Mouse (Mus musculus) brown adipose tissue, adult 24 weeks (tissue): ENCODE measurements at regions not wholly inside any gene's neighbourhood (a gene's known extent, or its start where the extent isn't known, plus 50 kb on each side); places are given as distances from the start of the nearest gene placed in this dataset.

Experiments used
- H3K27ac ChIP-seq: fragments of 200-500 bp; replicated peaks from 2 replicates; pipeline ENCODE4 v1.5.1; 2012; ENCODE audit warnings: low read depth, mild to moderate bottlenecking, low read length
- H3K4me1 ChIP-seq: fragments of 200-500 bp; 2 replicates; pipeline ENCODE4 v1.6.1; 2012; ENCODE audit warnings: low read length, mixed read lengths; ENCODE audit not compliant: control insufficient read depth, insufficient read depth, insufficient read length
- H3K4me3 ChIP-seq: fragments of 200-500 bp; 2 replicates; pipeline ENCODE4 v1.5.1; 2012; ENCODE audit warnings: low read depth, mild to moderate bottlenecking, low read length, moderate library complexity; ENCODE audit not compliant: insufficient read depth

- no peak overlapping the region for H3K27ac ChIP-seq
- no peak overlapping the region for H3K4me3 ChIP-seq
- no peaks in the 10 kb centered on the region for H3K4me1 ChIP-seq
Measured at GRCm38 (mm10) chr15:62567431-62567830, 1277.5 kb downstream of the Gsdmc2 start.

- Histone ChIP-seq H3K27ac (no peak overlapping the region), H3K4me1 (no peaks in the 10 kb centered on the region), H3K4me3 (no peak overlapping the region)
Measured at GRCm38 (mm10) chr15:62566106-62566511, 1278.9 kb downstream of the Gsdmc2 start.

GRCm38 (mm10) chr15:62533233-62533632 is 1311.7 kb downstream of the Gsdmc2 start:
- Histone ChIP-seq H3K4me1 (no peaks in the 10 kb centered on the region), H3K27ac (no peak overlapping the region), H3K4me3 (no peak overlapping the region)

- no peaks in the 10 kb centered on the region for H3K4me1 ChIP-seq
- no peak overlapping the region for H3K27ac ChIP-seq
- no peak overlapping the region for H3K4me3 ChIP-seq
Measured at GRCm38 (mm10) chr15:62528975-62529374, 1316.0 kb downstream of the Gsdmc2 start.

- H3K4me1 ChIP-seq = no peaks in the 10 kb centered on the region
- H3K27ac ChIP-seq = no peak overlapping the region
- H3K4me3 ChIP-seq = no peak overlapping the region
Measured at GRCm38 (mm10) chr15:62524628-62525027, 1320.3 kb downstream of the Gsdmc2 start.

- Histone ChIP-seq H3K27ac (no peak overlapping the region), H3K4me3 (no peak overlapping the region), H3K4me1 (no peaks in the 10 kb centered on the region)
Measured at GRCm38 (mm10) chr15:62524135-62524534, 1320.8 kb downstream of the Gsdmc2 start.

- Histone ChIP-seq H3K27ac (no peak overlapping the region), H3K4me3 (no peak overlapping the region), H3K4me1 (no peaks in the 10 kb centered on the region)
Measured at GRCm38 (mm10) chr15:62513462-62513861, 1331.5 kb downstream of the Gsdmc2 start.

- Histone ChIP-seq H3K4me1 (no peaks in the 10 kb centered on the region), H3K4me3 (no peak overlapping the region)
Measured at GRCm38 (mm10) chr15:62511461-62511860, 1333.5 kb downstream of the Gsdmc2 start.

GRCm38 (mm10) chr15:62503866-62504265 is 1341.1 kb downstream of the Gsdmc2 start:
- Histone ChIP-seq H3K4me3 (no peak overlapping the region), H3K4me1 (no peaks in the 10 kb centered on the region), H3K27ac (no peak overlapping the region)

More at GRCm38 (mm10) chr15:62511461-62511860, 1333.5 kb downstream of the Gsdmc2 start:
- H3K27ac ChIP-seq = no peak overlapping the region

- peak overlapping the region; percentile 57 for H3K27ac ChIP-seq
- no peaks in the 10 kb centered on the region for H3K4me1 ChIP-seq
Measured at GRCm38 (mm10) chr15:62500966-62501365, 1344.0 kb downstream of the Gsdmc2 start.

GRCm38 (mm10) chr15:62500522-62500921 is 1344.5 kb downstream of the Gsdmc2 start:
- Histone ChIP-seq H3K4me1 (no peaks in the 10 kb centered on the region), H3K27ac (no peak overlapping the region), H3K4me3 (no peak overlapping the region)

More at GRCm38 (mm10) chr15:62500966-62501365, 1344.0 kb downstream of the Gsdmc2 start:
- no peak overlapping the region for H3K4me3 ChIP-seq

GRCm38 (mm10) chr15:62496193-62496592 is 1348.8 kb downstream of the Gsdmc2 start:
- Histone ChIP-seq H3K4me3 (no peak overlapping the region), H3K27ac (no peak overlapping the region), H3K4me1 (no peaks in the 10 kb centered on the region)

- Histone ChIP-seq H3K4me3 (no peak overlapping the region), H3K27ac (no peak overlapping the region), H3K4me1 (no peaks in the 10 kb centered on the region)
Measured at GRCm38 (mm10) chr15:62492350-62492749, 1352.6 kb downstream of the Gsdmc2 start.

- H3K27ac ChIP-seq = no peak overlapping the region
- H3K4me1 ChIP-seq = no peaks in the 10 kb centered on the region
- H3K4me3 ChIP-seq = no peak overlapping the region
Measured at GRCm38 (mm10) chr15:62490548-62490947, 1354.4 kb downstream of the Gsdmc2 start.

GRCm38 (mm10) chr15:62486540-62486939 is 1358.4 kb downstream of the Gsdmc2 start:
- Histone ChIP-seq H3K27ac (no peak overlapping the region), H3K4me1 (no peaks in the 10 kb centered on the region), H3K4me3 (no peak overlapping the region)

GRCm38 (mm10) chr15:62484350-62484749 is 1360.6 kb downstream of the Gsdmc2 start:
- Histone ChIP-seq H3K4me1 (no peaks in the 10 kb centered on the region), H3K4me3 (no peak overlapping the region), H3K27ac (no peak overlapping the region)

GRCm38 (mm10) chr15:62483534-62483933 is 1361.4 kb downstream of the Gsdmc2 start:
- Histone ChIP-seq H3K4me3 (no peak overlapping the region), H3K27ac (no peak overlapping the region), H3K4me1 (no peaks in the 10 kb centered on the region)
